Mouse (Mus musculus) central nervous system, embryonic 18 days (tissue): ENCODE data around the gene 3110021N24Rik. TPM values are rescaled to one million over a fixed set of nuclear protein-coding genes. Genes with fewer than 3 reads are reported as not detected.

Source experiments
- polyA plus RNA-seq: library from polyadenylated mRNA; depleted of rRNA; stranded (reverse); fragments of >200 nt; gene quantifications from 2 replicates; pipeline ENCODE4 v1.2.3, GENCODE M21; 2012; rRNA removed

3110021N24Rik gene
- 0.16 and 0.20 TPM in 2 replicates for polyA plus RNA-seq

GRCm38 (mm10) chr4:108719349-108719748, at the start of gene 3110021N24Rik:
3110021N24Rik (plus strand) TSS chr4:108719649.

GRCm38 (mm10) chr4:108780057-108780863, 60.8 kb downstream of the 3110021N24Rik start, which contains the start of gene Zfyve9:
Zfyve9 (minus strand) TSS chr4:108780798.

Other genes starting within 250 kb of the 3110021N24Rik start
- gene Prpf38a, start 140.3 kb upstream of the 3110021N24Rik start, polyA plus RNA-seq, result 55.2 and 55.9 TPM in 2 replicates
- 0.74 and 1.0 TPM in 2 replicates for gene Orc1, start 140.2 kb upstream of the 3110021N24Rik start, polyA plus RNA-seq
- 42.7 and 45.0 TPM in 2 replicates for gene Cc2d1b, start 99.7 kb upstream of the 3110021N24Rik start, polyA plus RNA-seq
- 12.3 and 12.8 TPM in 2 replicates for gene Zfyve9, start 61.1 kb downstream of the 3110021N24Rik start, polyA plus RNA-seq
- 120 and 121 TPM in 2 replicates for gene Btf3l4, start 114.0 kb downstream of the 3110021N24Rik start, polyA plus RNA-seq
- 58.9 and 59.6 TPM in 2 replicates for gene Txndc12, start 115.0 kb downstream of the 3110021N24Rik start, polyA plus RNA-seq
- 23.4 and 24.2 TPM in 2 replicates for gene Kti12, start 128.1 kb downstream of the 3110021N24Rik start, polyA plus RNA-seq
- gene A730015C16Rik, start 129.0 kb downstream of the 3110021N24Rik start, polyA plus RNA-seq, result 0.04 and 0.12 TPM in 2 replicates
- gene Rab3b, start 159.4 kb downstream of the 3110021N24Rik start, polyA plus RNA-seq, result 127 and 132 TPM in 2 replicates